Mouse (Mus musculus): ENCODE measurements at regions not wholly inside any gene's neighbourhood (a gene's known extent, or its start where the extent isn't known, plus 50 kb on each side); places are given as distances from the start of the nearest gene placed in this dataset.

- no peak overlapping the region for H3K4me3 ChIP-seq (replicated peaks in 1 of 3; ENCODE audit: low read depth in 2 of 3, low read length in 2 of 3, poor library complexity in 1 of 3)
- H3K27ac ChIP-seq (ENCODE audit: insufficient read depth, low read depth), result no peak overlapping the region
- dilution Hi-C loops (cut with MboI; ENCODE audit: extremely low pct_ligation_motif_present, extremely low pct_unique_long_range_greater_than_20kb, low sequenced_read_pairs) (no loop called here), in situ Hi-C loops (cut with MboI; ENCODE audit: low pct_ligation_motif_present, low pct_unique_long_range_greater_than_20kb, low sequenced_read_pairs) (no loop called here)
- H3K9me3 ChIP-seq (replicated peaks; ENCODE audit: low read length), result no peaks in the 10 kb centered on the region
- no peaks in the 10 kb centered on the region for H3K36me3 ChIP-seq (replicated peaks in 1 of 2; ENCODE audit: control insufficient read depth in 1 of 2, insufficient read depth in 1 of 2, low read length in 1 of 2)
- H3K4me2 ChIP-seq (ENCODE audit: insufficient read depth, low read depth, poor library complexity, severe bottlenecking), result no peak overlapping the region
- no peak for DNase-seq (ENCODE audit: extremely low read depth)
- H3K79me2 ChIP-seq (replicated peaks; ENCODE audit: control insufficient read depth, extremely low read depth, insufficient read depth, poor library complexity, severe bottlenecking), result no peaks in the 10 kb centered on the region
- no peaks in the 10 kb centered on the region for H3K4me1 ChIP-seq (ENCODE audit: control insufficient read depth in 1 of 2, insufficient read depth in 2 of 2)
- no peak for TF ChIP-seq ETS1 (conservative IDR thresholded peaks at IDR 0.05; ENCODE audit: low read depth, low read length)
- no peak for TF ChIP-seq UBTF (IDR thresholded peaks at IDR 0.05; ENCODE audit: low read depth, low read length)
- TF ChIP-seq ELF1 (IDR thresholded peaks at IDR 0.05; ENCODE audit: low read depth, low read length), result no peak
- no peak for TF ChIP-seq CHD2 (IDR thresholded peaks at IDR 0.05; ENCODE audit: low read length)
- no peak for TF ChIP-seq NRF1 (IDR thresholded peaks at IDR 0.05; ENCODE audit: low read depth, low read length)
- no peak for TF ChIP-seq MXI1 (IDR thresholded peaks at IDR 0.05; ENCODE audit: low read depth, low read length)
- TF ChIP-seq MEF2A (IDR thresholded peaks at IDR 0.05; ENCODE audit: borderline replicate concordance, low read depth, low read length), result no peak
- no peak for TF ChIP-seq MAX (IDR thresholded peaks at IDR 0.05; ENCODE audit: low read length)
- TF ChIP-seq POLR2A (IDR thresholded peaks at IDR 0.05; ENCODE audit: low read depth, low read length), result no peak
- no peak overlapping the region for H3K9ac ChIP-seq (ENCODE audit: insufficient read depth, low read depth)
- no peaks in the 10 kb centered on the region for H3K27me3 ChIP-seq (replicated peaks)
Observed at GRCm38 (mm10) chr10:122291611-122292010, 156.7 kb upstream of the Avpr1a start.

GRCm38 (mm10) chr10:122291091-122291490 is 157.2 kb upstream of the Avpr1a start:
- DNase-seq (ENCODE audit: extremely low read depth), result no peak
- Histone ChIP-seq H3K27ac (ENCODE audit: insufficient read depth, low read depth) (no peak overlapping the region), H3K79me2 (replicated peaks; ENCODE audit: control insufficient read depth, extremely low read depth, insufficient read depth, poor library complexity, severe bottlenecking) (no peaks in the 10 kb centered on the region), H3K4me2 (ENCODE audit: insufficient read depth, low read depth, poor library complexity, severe bottlenecking) (no peak overlapping the region), H3K9me3 (replicated peaks; ENCODE audit: low read length) (no peaks in the 10 kb centered on the region), H3K4me3 (replicated peaks in 1 of 3; ENCODE audit: low read depth in 2 of 3, low read length in 2 of 3, poor library complexity in 1 of 3) (no peak overlapping the region), H3K36me3 (replicated peaks in 1 of 2; ENCODE audit: control insufficient read depth in 1 of 2, insufficient read depth in 1 of 2, low read length in 1 of 2) (no peaks in the 10 kb centered on the region), H3K9ac (ENCODE audit: insufficient read depth, low read depth) (no peak overlapping the region), H3K4me1 (ENCODE audit: control insufficient read depth in 1 of 2, insufficient read depth in 2 of 2) (no peaks in the 10 kb centered on the region), H3K27me3 (replicated peaks) (no peaks in the 10 kb centered on the region)
- in situ Hi-C loops (cut with MboI; ENCODE audit: low pct_ligation_motif_present, low pct_unique_long_range_greater_than_20kb, low sequenced_read_pairs), result no loop called here
- TF ChIP-seq ETS1 (conservative IDR thresholded peaks at IDR 0.05; ENCODE audit: low read depth, low read length) (no peak), EP300 (IDR thresholded peaks at IDR 0.05; ENCODE audit: low read length) (no peak), MAFK (IDR thresholded peaks at IDR 0.05; ENCODE audit: insufficient replicate concordance, low read length) (no peak), CHD2 (IDR thresholded peaks at IDR 0.05; ENCODE audit: low read length) (no peak), CHD1 (IDR thresholded peaks at IDR 0.05; ENCODE audit: low read depth, low read length) (no peak), MEF2A (IDR thresholded peaks at IDR 0.05; ENCODE audit: borderline replicate concordance, low read depth, low read length) (no peak), KAT2A (IDR thresholded peaks at IDR 0.05; ENCODE audit: insufficient replicate concordance, low read length) (no peak), SMC3 (IDR thresholded peaks at IDR 0.05; ENCODE audit: low read depth, low read length) (no peak), JUND (conservative IDR thresholded peaks at IDR 0.05; ENCODE audit: low read depth, low read length) (no peak), MAZ (IDR thresholded peaks at IDR 0.05; ENCODE audit: low read depth, low read length) (no peak), E2F4 (IDR thresholded peaks at IDR 0.05; ENCODE audit: insufficient replicate concordance, low read depth, low read length) (no peak), IRF4 (IDR thresholded peaks at IDR 0.05; ENCODE audit: low read depth, low read length) (no peak), CTCF (conservative IDR thresholded peaks at IDR 0.05 in 1 of 2, IDR thresholded peaks at IDR 0.05 in 1 of 2; ENCODE audit: low read depth in 2 of 2, low read length in 2 of 2) (no peak)
- dilution Hi-C loops (cut with MboI; ENCODE audit: extremely low pct_ligation_motif_present, extremely low pct_unique_long_range_greater_than_20kb, low sequenced_read_pairs), result no loop called here
